Mouse (Mus musculus): Measurements from ENCODE around the gene Hoxc8.

The Hoxc8 gene

GRCm38 (mm10) chr15:103006326-103006725 is 15.9 kb downstream of the Hoxc8 start:
- no peak for DNase-seq (ENCODE audit: extremely low spot score, low spot score)

DNA sequence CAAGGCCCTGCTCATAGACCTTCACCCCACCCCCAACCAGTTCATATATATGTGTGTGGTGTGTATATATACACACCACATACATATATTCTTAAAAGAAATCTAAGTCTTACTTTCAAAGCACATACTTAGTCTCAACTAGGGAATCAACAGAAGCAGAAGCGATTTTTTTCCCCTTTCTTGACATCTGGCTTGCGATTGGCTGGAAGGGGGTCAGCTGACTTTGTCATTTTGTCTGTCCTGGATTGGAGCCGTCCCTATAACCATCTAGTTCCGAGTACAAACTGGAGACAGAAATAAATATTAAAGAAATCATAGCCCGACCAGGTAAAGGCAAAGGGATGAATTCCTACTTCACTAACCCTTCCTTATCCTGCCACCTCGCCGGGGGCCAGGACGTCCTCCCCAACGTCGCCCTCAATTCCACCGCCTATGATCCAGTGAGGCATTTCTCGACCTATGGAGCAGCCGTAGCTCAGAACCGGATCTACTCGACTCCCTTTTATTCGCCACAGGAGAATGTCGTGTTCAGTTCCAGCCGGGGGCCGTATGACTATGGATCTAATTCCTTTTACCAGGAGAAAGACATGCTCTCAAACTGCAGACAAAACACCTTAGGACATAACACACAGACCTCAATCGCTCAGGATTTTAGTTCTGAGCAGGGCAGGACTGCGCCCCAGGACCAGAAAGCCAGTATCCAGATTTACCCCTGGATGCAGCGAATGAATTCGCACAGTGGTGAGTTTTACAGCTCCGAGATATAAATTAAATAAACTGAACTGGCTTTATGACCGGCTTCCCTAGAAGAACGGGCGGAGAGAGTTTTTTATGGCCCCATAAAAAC is 19.1 kb downstream of the Hoxc8 start:
- DNase-seq (ENCODE audit: extremely low spot score, low spot score): no peak

DNA sequence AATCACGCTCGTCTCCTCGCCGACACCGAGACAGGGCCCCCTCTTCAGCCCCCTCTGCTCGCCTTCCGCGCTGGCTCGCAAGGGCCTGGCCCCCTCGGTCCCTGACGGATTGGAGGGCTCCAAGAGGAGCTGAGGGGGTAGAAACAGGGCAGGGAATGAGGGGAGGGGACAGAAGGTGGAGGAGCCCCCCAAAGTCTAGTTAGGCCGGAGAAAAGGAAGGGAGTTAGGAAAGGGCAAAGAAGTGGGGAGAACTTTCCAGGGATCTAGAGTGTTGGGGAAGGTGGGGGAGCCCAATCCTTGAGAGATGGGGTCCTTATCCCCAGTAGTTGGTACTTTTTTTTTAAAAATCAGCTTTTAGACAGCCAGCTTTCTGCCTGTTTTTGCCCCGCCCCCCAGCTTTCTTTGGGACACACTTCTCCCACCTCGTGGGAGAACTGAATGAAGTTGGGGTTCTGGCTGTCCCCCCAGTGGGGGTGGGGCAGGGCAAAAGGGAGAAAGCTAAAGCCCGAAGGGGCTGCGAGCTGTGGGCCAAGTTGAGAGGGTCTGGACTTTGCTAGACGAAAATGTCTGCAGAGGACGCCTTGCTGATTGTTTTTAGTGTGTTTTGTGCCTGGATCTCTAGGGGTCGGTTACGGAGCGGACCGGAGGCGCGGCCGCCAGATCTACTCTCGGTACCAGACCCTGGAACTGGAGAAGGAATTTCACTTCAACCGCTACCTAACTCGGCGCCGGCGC is 19.9 kb downstream of the Hoxc8 start:
- no peak for DNase-seq (ENCODE audit: extremely low spot score, low spot score)

GRCm38 (mm10) chr15:103010847-103011555 is 20.6 kb downstream of the Hoxc8 start:
- DNase-seq (ENCODE audit: extremely low spot score, low spot score): peak; percentile 77

GRCm38 (mm10) chr15:103011928-103012486 is 21.6 kb downstream of the Hoxc8 start:
- peak; percentile 80 for DNase-seq (ENCODE audit: extremely low spot score, low spot score)

GRCm38 (mm10) chr15:103013238-103013984 is 23.0 kb downstream of the Hoxc8 start:
- peak; percentile 77 for DNase-seq (ENCODE audit: extremely low spot score, low spot score)

DNA sequence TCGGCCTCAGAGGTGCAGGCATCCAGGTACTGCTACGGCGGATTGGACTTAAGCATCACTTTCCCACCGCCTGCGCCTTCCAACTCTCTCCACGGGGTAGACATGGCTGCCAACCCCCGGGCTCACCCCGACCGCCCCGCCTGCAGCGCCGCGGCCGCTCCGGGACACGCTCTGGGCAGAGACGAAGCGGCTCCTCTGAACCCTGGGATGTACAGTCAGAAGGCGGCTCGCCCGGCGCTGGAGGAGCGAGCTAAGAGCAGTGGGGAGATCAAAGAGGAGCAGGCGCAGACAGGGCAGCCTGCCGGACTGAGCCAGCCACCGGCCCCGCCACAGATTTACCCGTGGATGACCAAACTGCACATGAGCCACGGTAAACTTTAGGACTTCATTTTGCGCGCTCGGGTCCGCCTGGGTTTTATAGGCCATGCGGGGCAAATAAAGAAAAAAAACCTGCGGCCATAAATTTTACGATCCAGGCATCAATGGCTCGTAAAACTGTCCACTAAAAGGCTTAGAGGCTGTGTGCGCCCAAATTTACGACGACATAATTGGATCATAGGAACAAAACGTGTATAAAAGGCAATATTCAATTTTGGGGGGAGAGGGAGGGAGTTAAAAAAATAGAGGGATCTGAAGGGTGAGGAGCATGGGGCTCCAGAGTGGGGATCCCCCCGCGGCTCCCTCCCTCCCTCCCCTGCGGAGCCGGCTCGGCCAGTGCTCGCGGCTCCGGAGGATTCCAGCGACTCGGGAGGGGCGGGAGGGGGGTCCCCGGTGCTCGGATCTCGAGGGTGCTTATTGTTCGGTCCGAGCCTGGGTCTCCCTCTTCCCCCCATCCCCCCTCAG is 24.0 kb downstream of the Hoxc8 start:
- DNase-seq (ENCODE audit: extremely low spot score, low spot score): peak; percentile 87

- DNase-seq (ENCODE audit: extremely low spot score, low spot score): peak; percentile 80
These were observed 24.6 kb downstream of the Hoxc8 start for GRCm38 (mm10) chr15:103015009-103015399.

GRCm38 (mm10) chr15:103015406-103016166 is 25.2 kb downstream of the Hoxc8 start:
- DNase-seq (ENCODE audit: extremely low spot score, low spot score): no peak

- no peak for DNase-seq (ENCODE audit: extremely low spot score, low spot score)
These were observed 28.2 kb downstream of the Hoxc8 start, which contains the start of gene Hoxc4 for GRCm38 (mm10) chr15:103018636-103019035. Gene Hoxc4 (plus strand): TSS chr15:103018934.

GRCm38 (mm10) chr15:103020899-103021418 is 30.6 kb downstream of the Hoxc8 start:
- no peak for DNase-seq (ENCODE audit: extremely low spot score, low spot score)

GRCm38 (mm10) chr15:103021544-103021943 is 31.1 kb downstream of the Hoxc8 start:
- DNase-seq (ENCODE audit: extremely low spot score, low spot score): no peak

DNA sequence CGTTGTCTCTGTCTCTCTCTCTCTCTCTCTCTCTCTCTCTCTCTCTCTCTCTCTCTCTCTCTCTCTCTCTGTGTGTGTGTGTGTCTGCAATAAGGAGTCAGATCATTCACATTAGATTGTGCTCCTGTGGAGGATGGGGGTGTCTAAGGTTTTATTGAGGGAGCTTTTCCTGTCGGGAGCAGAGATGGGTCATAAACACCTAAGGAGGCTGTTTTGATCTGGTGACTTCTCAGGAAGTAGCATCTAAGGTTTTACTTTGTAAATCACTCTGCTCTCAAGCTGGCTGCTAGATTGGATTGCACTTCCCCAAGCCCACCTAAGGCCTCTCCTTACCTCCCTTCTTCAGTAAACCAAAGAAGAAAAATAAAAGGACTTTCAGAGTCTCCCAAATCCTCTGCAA is 33.7 kb downstream of the Hoxc8 start:
- no peak for DNase-seq (ENCODE audit: extremely low spot score, low spot score)

- peak; percentile 70 for DNase-seq (ENCODE audit: extremely low spot score, low spot score)
These were observed 37.1 kb downstream of the Hoxc8 start for GRCm38 (mm10) chr15:103027266-103028235.

DNA sequence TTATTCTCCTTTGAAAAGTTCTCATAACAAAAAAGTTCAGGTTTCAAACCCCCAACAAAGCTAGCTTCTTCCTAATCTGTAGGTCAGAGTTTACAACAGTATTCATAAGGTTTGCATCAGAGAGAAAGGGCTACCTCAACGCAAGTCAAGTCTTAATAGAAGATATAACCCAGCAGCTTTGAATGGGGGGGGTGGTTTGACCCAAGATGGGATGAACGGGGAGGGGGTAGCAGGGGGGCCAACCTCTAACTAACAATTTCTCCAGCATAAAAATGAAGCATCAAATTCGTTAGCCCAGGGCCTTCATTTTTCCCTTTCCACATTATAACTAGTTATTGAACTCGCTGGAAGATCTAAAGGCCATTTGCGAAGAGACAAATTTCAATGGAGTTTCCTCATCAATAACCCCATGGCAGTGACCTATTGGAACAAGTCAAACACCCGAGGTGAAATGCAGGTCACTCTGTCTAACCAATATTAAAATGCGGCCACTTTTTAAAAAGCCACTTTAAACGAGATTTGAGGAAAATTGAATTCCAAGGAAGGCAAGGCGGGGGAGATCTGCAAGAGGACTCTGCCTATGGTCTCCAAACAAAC is 38.6 kb downstream of the Hoxc8 start:
- DNase-seq (ENCODE audit: extremely low spot score, low spot score): peak; percentile 52

DNA sequence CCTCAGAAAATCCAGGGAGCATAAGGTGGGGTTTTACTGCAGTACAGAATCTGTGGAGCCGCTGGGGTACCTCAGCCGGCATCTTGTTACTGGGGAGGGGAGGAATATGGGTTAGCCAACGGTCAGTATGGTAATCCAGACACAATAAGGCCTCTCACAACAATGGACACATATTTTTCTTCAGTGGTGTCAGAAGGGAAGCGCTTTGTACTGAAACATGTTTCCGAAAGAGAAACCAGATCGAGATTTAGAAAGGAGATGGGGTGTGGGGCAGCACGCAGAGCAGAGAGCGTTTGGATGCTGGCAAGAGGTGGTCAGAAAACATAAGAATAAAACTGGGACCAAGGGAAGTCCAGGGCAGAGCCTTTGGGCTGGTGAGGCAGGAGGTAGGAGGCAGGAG is 39.7 kb downstream of the Hoxc8 start:
- peak; percentile 62 for DNase-seq (ENCODE audit: extremely low spot score, low spot score)

- peak; percentile 61 for DNase-seq (ENCODE audit: extremely low spot score, low spot score)
These were observed 41.8 kb downstream of the Hoxc8 start for GRCm38 (mm10) chr15:103032167-103032566.

All from neural tube, embryonic 10.5 days (tissue).